Mouse (Mus musculus): ENCODE results near the gene Cnpy4.
A peak's percentile ranks its signal among the peaks of the same experiment; 100 is the strongest.

Gene Cnpy4

DNA sequence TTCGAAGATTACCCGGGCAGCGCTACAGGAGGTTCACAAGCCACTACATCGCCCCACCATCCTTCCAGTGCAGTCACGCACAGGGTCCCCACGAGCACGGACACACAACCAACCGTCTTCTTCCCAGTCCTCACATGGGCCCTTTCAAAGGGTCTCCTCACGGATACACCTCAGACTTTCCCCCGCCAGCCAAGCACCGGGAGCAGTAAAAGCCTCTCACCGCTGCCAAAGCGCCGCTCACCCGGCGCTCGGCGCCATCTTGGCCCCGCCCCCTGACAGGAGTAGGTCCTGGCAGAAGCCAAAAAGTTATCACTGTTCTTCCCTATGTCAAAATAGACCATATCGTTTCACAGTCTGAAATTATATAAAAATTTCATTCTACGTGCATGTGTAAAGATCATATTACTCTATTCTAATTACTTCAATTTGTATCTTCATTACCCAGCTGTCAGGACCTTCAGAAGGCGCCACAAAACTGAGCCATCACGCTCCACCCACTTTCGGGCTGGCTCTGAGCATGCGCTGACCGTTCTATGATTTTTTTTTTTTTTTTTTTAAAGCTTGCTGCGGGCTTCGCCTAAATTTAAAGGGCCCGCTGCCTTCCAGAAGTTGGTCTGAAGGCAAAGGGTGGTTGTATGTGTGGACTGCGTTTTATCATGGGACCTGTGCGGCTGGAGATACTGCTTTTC is at the start of gene Cnpy4, which contains the start of gene Taf6:
TSS of gene Cnpy4 (plus strand) at position 536 of the 689 bp plus-strand sequence.
TSS of gene Taf6 (minus strand) at position 502 of the 689 bp plus-strand sequence.
- DNase-seq (ENCODE audit: low read depth, low spot score), result peak; percentile 95

DNA sequence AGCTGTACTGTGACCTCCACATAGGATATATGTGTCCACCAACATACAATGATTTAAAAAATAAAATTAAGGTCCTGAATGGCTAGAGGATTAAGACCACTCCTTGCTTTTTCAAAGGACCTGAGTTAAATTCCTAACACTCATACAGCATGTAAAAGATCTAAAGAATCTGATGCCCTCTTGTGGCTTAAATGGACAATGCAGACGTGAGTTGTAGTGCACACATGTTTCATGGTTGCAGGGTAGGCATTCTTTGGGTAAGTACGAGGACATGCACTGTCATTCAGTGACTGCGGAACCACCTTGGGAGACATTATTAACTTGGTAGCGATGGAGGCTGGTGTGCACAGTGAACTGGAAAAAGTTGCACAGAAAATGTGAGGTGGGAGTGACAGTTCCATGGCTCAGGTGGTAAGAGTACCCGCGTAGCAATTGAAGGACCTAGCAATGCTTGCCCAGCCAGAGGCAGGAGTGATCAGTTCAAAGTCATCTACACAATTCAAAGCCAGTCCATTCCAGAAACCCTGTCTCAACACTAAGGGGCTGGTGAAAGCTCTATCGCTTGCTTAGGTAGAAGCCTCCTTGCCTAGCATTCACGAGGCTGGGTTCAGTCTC is 49.2 kb upstream of the Cnpy4 start:
- peak; percentile 71 for DNase-seq (ENCODE audit: low read depth, low spot score)

DNA sequence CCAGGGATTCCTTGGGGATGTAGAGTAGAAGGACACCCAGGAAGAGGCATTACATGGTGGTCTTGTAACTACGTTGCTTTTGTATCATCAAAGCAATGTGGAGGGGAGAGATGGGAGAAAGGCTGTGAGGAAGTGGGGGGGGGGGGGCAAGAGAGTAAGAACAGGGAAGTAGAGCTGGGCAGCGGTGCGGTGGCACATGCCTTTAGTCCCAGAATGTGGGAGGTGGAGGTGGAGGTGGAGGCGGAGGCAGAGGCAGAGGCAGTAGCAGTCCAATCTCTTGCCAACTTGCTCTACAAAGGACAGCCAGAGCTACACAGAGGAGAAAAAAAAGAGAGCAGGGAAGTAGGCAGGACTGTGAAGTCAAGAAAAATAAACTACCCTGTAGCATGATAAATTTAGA is 48.7 kb upstream of the Cnpy4 start:
- DNase-seq (ENCODE audit: low read depth, low spot score), result peak; percentile 24

DNA sequence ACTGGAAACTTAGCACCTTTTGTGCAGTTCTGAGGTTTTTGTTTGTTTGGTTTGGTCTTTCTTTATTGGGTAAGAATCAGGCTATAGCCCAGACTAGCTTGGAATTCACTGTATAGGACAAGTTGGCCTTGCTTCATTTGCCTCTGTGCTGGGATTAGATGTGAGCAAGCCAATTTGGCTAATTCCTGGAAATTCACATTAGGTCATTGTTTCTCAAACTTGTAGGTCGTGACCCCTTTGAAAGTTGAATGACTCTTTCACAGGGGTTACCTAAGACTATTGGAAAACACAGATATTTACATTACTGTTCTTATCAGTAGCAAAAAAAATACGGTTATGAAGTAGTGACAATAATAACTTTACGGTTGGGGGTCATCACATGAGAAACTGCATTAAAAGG is 32.9 kb upstream of the Cnpy4 start:
- no peak for DNase-seq (ENCODE audit: low read depth, low spot score)

DNA sequence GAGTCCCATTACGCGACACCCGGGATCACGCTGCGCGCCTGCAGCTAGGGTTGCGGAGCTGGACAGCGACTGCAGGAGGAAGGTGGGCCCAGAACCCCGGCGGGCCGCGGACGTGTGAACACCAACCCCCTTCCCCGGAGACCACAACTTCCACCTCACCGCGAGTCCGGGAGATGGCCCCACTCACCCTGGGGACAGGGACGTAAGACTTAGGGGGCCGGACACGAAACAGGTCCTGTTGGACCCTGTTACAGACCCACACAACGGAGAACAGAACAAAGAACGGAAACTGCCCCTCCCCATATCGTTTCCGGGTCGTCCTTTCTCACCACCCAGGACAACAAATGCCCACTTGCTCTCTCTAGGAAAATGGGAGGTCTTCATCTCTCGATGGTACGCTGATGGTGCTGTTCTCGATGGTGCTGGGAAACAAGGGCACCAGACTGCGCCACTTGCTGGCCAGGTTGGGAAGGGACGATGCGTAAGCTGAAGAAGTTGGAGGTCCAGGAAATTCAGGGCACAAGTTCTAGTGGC is 31.8 kb upstream of the Cnpy4 start, which contains the start of gene Zfp113:
TSS of gene Zfp113 (minus strand) at position 302 of the 534 bp plus-strand sequence.
- DNase-seq (ENCODE audit: low read depth, low spot score), result peak; percentile 93

DNA sequence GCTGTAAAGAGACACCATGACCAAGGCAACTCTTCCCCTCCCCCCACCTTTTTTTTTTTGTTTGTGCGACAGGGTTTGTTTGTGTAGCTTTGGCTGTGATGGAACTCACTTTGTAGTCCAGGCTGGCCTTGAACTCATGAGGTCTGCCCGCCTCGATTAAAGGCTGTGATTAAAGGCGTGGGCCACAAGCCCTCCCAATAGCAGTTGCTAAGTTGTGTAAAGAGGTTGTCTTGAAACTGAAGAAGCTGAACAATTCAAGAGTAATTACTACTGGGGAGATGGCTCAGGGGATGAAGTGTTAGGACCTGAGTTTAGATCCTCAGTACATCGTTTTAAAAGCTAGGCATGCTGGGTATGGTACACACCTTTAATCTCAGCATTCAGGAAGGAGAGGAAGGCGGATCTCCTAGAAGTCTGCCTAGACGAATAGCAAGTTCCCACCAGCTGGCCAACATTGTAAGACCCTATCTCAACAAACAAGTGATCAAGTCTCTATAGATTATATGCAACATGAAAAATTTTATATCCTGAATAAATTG is 27.0 kb upstream of the Cnpy4 start:
- no peak for DNase-seq (ENCODE audit: low read depth, low spot score)

DNA sequence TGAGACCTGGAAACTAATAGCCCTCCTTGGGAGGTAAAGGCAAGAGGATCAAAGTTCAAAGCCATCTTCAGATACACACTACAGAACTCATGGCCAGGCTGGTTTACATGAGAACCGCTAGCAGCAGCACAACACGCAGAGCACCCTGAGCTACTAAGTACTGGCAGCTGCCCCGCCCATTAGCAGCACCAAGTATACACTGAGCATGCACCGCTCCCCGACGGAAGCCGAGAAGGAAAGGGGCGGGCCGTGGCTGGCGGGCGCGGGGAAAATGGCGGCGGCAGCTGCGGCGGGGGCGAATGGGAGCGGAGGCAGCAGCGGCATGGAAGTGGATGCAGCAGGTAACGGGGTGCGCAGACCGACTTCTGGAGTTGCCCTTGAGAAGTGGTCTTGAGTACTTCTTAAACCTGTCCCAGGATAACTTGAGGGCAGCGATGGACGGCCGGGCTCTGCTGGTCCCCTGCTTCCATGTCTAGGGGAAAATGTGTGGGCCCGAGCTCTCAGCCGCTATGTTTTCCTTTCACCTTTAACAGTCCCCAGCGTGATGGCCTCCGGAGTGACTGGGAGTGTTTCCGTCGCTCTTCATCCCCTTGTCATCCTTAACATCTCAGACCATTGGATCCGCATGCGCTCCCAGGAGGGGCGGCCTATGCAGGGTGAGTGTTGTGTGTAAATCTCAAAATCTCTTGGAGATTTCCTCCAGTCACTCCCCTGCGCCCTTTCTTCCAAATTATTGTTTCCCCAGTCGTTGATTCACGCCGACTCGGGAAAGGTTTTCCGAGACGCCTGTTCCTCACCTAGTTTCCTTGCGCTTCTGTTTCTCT is 26.2 kb upstream of the Cnpy4 start, which contains the start of gene Cops6:
TSS of gene Cops6 (plus strand) at position 230 of the 824 bp plus-strand sequence.
- peak; percentile 93 for DNase-seq (ENCODE audit: low read depth, low spot score)

DNA sequence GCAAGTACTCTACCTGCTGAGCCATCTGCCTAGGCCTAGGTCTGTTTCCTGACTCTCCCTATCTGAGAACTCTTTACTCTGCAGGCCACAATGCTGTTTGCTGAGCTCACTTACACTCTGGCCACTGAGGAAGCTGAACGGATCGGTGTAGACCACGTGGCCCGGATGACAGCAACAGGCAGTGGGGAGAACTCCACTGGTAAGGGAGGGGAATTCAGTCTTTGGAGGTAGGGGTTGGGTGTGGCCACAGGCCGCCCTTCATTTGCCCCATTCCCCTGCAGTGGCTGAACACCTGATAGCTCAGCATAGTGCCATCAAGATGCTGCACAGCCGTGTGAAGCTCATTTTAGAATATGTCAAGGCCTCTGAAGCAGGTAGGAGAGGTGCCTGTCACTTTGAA is 24.2 kb upstream of the Cnpy4 start:
- no peak for DNase-seq (ENCODE audit: low read depth, low spot score)

DNA sequence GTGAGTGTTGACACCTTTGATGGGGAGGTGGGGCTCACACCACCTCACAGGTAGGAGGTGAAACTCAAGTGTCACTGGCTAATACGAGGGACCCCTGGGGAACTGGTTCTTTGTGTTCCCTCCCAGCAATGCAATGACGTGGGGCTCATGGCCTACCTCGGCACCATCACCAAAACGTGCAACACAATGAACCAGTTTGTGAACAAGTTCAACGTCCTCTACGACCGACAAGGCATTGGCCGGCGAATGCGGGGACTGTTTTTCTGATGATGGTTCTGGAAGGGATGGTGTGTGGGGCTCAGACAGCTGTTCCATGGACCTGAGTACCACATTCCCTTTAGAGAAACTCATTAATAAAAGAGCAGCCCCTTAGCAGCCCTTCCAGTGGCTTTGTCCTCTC is 23.7 kb upstream of the Cnpy4 start:
- no peak for DNase-seq (ENCODE audit: low read depth, low spot score)

DNA sequence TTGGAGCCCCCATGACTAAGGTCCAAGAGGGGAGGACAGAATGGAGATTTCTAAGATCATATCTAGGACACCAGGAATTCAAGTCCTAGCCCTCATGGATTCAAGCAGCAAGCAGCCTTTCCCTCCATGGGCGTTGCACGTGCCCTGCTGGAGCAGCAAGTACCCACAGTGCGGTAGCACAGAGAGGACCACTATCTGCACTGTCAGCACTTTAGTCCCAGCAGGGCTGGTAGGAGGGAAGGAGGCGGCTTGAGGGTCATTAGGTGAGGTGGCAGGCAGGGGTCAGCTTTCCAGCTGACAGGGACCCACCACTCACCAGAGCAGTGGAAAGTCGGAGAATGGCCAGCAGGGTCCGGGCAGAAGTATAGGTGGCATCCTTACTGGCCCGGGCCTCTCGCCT is 21.7 kb upstream of the Cnpy4 start:
- DNase-seq (ENCODE audit: low read depth, low spot score), result no peak

DNA sequence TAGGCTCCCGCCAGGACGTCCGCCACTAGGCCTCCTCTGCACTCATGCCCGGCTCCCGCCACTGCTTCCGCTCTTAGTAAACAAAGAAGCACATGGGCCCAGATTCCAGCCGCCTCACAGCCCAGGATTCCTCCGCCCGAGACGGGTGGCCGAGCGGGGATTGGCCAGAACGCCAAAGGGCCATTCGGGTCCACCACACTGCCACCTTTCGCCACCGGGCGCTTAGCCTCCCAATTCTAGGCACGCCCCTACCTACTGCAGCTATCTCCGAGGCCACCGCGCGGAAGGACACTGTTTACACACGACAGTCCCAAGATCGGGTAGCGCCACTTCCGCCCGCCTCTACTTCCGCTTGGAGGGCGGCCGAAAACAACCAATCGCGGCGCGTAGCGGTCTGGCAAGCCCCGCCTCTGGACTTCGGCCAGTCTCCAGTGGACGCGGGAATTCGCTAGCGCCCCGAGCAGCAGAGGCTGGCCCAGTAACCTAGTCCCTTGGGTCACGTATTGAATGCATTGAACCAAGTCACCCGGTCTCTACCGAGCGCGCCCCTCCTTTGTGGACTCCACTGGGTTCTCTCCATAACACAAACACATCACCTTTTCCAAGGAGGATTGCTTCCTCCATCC is 16.2 kb upstream of the Cnpy4 start:
- DNase-seq (ENCODE audit: low read depth, low spot score), result peak; percentile 98

DNA sequence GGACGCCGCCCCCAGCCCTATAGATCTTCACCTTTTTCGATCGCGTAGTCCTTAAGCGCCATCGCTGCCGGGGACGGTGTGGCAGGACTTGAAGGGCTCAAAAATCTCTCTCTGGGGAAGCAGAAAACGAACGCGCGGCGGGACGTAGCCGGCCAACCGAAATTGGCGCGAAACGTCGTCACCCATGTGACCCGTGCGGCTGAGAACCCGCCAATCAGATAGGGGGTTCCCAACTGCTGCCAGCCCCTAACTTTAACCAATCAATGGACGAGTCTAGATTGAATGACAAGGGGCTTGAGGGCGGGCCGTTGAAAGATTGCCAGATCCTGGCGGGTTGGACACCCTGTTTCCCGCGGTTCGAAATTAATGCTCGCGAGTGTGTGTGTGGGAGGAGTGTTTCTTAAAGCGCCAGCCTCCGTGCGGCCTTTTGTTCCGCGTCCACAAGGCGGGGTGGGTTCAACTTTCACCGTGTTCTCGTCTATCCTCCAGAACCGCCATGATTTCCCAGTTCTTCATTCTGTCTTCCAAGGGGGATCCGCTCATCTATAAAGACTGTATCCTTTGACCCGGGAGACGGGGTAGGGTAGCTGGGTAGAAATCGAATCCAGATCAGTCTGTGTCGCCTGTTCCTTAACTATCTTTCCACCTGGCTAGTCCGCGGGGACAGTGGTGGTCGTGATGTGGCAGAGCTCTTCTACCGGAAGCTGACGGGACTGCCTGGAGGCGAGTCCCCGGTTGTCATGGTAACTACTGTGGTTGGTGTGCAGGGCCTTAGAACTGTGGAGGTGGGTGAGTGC is 15.4 kb upstream of the Cnpy4 start, which contains the start of the genes Ap4m1 and Mcm7:
TSS of gene Ap4m1 (plus strand) at position 308 of the 797 bp plus-strand sequence.
TSS of gene Mcm7 (minus strand) at position 728 of the 797 bp plus-strand sequence.
- DNase-seq (ENCODE audit: low read depth, low spot score), result peak; percentile 97

DNA sequence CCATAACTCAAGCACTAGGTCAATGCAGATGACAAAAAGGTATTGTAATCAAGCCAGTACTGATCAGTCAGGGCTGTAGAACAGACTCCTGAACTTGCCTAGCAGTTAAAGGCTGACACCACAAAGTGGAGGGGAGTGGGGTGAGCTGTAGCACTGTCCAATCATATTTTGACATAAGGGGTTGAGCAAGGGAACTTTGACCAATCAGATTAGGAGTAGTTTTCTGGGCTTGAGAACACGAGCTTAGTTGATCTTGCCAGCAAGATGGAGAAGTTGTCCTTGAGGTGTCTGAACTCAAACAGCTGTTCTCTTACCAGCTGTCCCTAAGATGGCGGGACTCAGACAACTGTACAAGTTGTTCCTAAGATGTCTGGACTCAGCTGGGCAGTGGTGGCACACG is 14.1 kb upstream of the Cnpy4 start:
- peak; percentile 49 for DNase-seq (ENCODE audit: low read depth, low spot score)

DNA sequence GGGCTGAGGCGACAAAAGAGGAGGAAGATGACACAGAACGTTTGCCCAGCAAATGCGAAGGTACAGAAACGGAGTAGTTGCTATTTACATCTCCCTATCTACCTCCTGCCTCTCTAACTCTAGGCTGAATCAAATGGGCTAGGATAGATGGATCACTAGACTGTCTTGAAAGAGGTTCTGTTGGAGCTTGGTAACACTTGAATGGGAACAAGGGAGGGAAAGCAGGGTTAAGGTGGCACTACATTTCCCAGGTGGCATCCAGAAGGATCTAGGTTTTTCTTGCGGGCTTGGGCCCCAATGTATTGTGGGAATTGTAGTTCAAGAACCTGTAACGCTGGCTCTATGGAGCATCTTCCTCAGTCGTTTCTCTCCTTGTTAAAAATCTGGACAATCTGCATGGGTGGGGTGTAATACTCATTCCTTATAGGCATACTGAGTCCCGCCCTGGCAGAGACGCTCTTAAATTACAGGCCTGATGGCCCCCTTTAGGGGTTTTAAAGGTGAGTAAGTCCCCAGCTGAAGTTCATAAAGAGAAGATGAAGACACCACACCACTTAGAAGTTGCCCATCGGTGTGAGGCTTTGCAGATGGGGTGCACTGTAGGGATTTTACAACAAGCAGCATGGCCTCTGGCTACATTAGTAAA is 499 bp downstream of the Cnpy4 start:
- DNase-seq (ENCODE audit: low read depth, low spot score), result peak; percentile 89

DNA sequence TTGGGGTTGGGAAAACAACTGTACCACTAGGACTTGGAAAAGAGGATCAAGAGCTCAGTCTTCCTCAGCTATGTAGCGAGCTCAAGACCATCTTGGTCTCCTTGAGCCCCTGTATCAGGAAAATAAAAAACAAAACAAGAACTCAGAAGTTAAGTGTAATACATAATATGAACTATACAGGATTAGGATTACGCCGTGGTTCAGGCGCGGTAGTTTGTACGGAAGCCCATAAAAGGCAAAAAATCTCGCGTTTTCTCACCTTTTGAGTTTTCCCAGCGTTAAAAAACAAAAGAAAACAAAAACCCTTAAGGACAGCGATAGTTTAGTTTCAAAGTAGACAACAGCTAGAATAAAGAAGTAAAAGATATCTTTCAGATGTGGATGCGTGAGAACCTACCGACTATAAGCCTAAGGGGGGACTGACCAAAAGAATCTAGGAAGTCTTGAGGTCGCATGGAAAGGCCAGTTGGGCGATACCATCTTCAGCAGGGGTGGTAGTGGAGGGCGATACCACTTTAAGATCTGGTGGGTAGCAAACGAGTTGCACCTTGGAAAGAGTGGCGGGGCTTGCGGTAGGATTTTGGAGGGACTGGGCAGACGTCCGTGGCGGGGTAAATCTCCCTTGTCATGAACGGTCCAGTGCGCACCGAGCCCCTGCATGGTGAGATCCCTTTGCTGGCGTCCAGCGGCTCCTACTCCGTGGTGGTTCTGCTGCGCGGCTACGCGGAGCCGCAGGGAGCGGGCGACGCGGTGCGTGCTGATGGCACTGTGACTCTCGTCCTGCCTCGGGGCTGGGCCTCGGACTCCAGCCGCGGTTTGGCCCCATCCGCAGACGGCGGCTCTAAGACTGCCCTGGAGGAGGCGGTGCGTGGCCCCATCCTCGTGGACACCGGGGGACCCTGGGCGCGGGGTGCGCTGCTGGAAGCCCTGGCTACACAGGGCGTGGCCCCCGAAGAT is 6.8 kb downstream of the Cnpy4 start, which contains the start of gene Mblac1:
TSS of gene Mblac1 (plus strand) at position 544 of the 957 bp plus-strand sequence.
- DNase-seq (ENCODE audit: low read depth, low spot score), result peak; percentile 95

DNA sequence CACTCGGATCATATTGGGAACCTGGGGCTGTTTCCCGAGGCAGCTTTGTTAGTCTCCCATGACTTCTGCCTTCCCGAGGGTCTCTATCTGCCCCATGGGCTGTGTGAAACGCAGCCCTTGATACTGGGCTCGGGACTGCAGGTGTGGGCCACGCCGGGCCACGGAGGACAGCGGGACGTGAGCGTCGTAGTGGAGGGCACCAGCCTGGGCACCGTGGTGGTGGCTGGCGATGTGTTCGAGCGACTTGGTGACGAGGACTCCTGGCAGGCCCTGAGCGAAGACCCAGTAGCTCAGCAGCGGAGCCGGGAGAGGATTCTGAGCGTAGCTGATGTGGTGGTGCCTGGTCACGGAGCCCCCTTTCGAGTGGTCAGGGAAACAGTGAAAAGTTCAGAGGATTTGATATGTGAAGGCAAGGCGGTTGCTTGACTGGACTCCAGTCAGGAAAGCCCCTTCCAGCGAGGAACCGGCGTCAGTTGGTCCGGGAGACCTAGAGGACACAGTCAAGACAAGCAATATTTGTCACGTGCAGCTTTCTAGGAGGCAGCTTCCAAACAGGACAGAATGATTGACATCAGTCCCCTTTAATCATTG is 7.6 kb downstream of the Cnpy4 start:
- no peak for DNase-seq (ENCODE audit: low read depth, low spot score)

DNA sequence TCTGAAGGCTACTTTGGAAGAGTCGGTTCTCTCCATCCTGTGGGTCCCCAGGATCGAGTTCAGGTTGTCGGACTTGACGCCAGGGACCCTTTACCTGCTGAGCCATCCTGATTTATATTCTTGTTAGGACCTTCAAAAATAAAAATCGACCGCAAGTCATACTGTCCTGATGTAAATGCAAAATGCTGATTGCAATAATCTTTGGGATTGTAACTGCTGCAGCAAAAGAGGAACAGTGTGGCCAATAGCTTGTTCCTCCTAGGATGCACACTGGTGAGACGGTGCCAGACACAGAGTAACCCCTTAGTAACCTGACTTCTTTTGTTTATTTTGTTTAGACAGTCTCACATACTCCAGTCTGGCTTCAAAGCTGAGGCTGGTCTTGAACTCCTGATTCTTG is 8.2 kb downstream of the Cnpy4 start:
- DNase-seq (ENCODE audit: low read depth, low spot score), result no peak

DNA sequence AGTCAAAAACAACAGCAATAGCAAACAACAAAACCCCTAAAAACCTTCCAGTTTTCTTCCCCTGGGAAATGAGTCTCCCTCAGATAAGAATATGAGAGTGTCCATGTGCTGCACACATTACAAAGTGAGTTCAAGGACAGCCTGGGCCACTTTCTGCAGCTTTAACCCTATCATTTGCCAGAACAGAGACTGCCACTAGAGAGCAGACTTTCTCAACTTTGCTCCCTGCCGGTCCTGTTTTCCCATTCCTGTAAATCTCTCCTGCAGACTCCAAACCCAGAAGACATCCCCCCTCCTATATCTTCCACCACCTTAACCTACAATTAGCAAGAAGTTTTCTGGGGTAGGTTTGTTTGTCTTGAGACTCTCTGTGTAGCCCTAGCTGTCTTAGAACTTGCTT is 12.3 kb downstream of the Cnpy4 start:
- DNase-seq (ENCODE audit: low read depth, low spot score), result peak; percentile 44
